Mouse (Mus musculus) neural tube, embryonic 13.5 days (tissue): ENCODE measurements around the gene Med6. TPM values are rescaled to one million over a fixed set of nuclear protein-coding genes. Genes with fewer than 3 reads are reported as not detected.

ENCODE experiments used
- ATAC-seq: fragments of 200-750 bp; cut with Nextera tagmentation; 2 replicates; pipeline ENCODE4 v1.8.0; 2017; ENCODE audit warnings: low read depth, mild to moderate bottlenecking, moderate TSS enrichment, moderate library complexity
- H3K27ac ChIP-seq: fragments of 300-500 bp; sonication (generic); replicated peaks from 2 replicates; pipeline ENCODE4 v1.5.1; 2015; ENCODE audit warnings: moderate library complexity, mild to moderate bottlenecking, inconsistent platforms
- H3K27me3 ChIP-seq: fragments of 300-500 bp; sonication (generic); 2 replicates; pipeline ENCODE4 v1.6.1; 2015; ENCODE audit warnings: mild to moderate bottlenecking, inconsistent platforms
- H3K36me3 ChIP-seq: fragments of 300-500 bp; sonication (generic); 2 replicates; pipeline ENCODE4 v1.6.1; 2015; ENCODE audit warnings: mild to moderate bottlenecking, inconsistent platforms
- H3K4me1 ChIP-seq: fragments of 300-500 bp; sonication (generic); replicated peaks from 2 replicates; pipeline ENCODE4 v1.6.1; 2015; ENCODE audit warnings: inconsistent platforms
- H3K4me2 ChIP-seq: fragments of 300-500 bp; sonication (generic); 2 replicates; pipeline ENCODE4 v1.6.1; 2015; ENCODE audit warnings: inconsistent platforms, mild to moderate bottlenecking, moderate library complexity
- H3K4me3 ChIP-seq: fragments of 300-500 bp; sonication (generic); 2 replicates; pipeline ENCODE4 v1.5.1; 2015; ENCODE audit warnings: mild to moderate bottlenecking, inconsistent platforms
- H3K9ac ChIP-seq: fragments of 300-500 bp; sonication (generic); 2 replicates; pipeline ENCODE4 v1.6.1; 2015; ENCODE audit warnings: moderate library complexity, mild to moderate bottlenecking, inconsistent platforms
- H3K9me3 ChIP-seq: fragments of 300-500 bp; sonication (generic); 2 replicates; pipeline ENCODE4 v1.6.1; 2016; ENCODE audit warnings: inconsistent platforms
- WGBS: fragments of 180-500 bp; shearing (Covaris S2); methylation state at CpG from one replicate; pipeline ENCODE4 v1.1.7; 2015; 5-methylcytosine and 5-hydroxymethylcytosine counted together
- polyA plus RNA-seq: library from polyadenylated mRNA; unstranded; fragments of >200 nt; fragmentation: Nextera tagmentation; extraction: Ambion mirVana; gene quantifications from 2 replicates; pipeline ENCODE4 v1.2.1, GENCODE M21; 2015

Gene Med6
- polyA plus RNA-seq, 1 experiment from 2014 or later, result 59.3 TPM

- H3K27ac ChIP-seq, result no peak overlapping the region
- H3K4me2 ChIP-seq, result no peak overlapping the region
- WGBS, result 73% methylated on average over 4 of the region's 4 CpGs
- H3K4me3 ChIP-seq, result no peak overlapping the region
- ATAC-seq, result no peak
- no peaks in the 10 kb centered on the region for H3K9me3 ChIP-seq
- no peaks in the 10 kb centered on the region for H3K4me1 ChIP-seq
- H3K27me3 ChIP-seq, result 0 out of 2 replicates have a peak, but pooled peaks cover 3% of the 10 kb centered on the region
- no peak overlapping the region for H3K9ac ChIP-seq
- H3K36me3 ChIP-seq, result no peaks in the 10 kb centered on the region
Observed at GRCm38 (mm10) chr12:81623377-81623776, 28.6 kb upstream of the Med6 start.

- Histone ChIP-seq H3K27me3 (no peaks in the 10 kb centered on the region), H3K4me1 (no peaks in the 10 kb centered on the region), H3K9ac (no peak overlapping the region), H3K27ac (no peak overlapping the region), H3K36me3 (no peaks in the 10 kb centered on the region), H3K4me2 (no peak overlapping the region), H3K4me3 (no peak overlapping the region), H3K9me3 (no peaks in the 10 kb centered on the region)
- WGBS, result 25% methylated on average over 5 of the region's 5 CpGs
- ATAC-seq, result no peak
Observed at GRCm38 (mm10) chr12:81619302-81619701, 24.5 kb upstream of the Med6 start.

- WGBS, result 62% methylated on average over 7 of the region's 7 CpGs
- H3K4me1 ChIP-seq, result no peaks in the 10 kb centered on the region
- no peak overlapping the region for H3K4me2 ChIP-seq
- H3K9ac ChIP-seq, result no peak overlapping the region
- no peak overlapping the region for H3K27ac ChIP-seq
- no peaks in the 10 kb centered on the region for H3K9me3 ChIP-seq
- H3K36me3 ChIP-seq, result no peaks in the 10 kb centered on the region
- no peaks in the 10 kb centered on the region for H3K27me3 ChIP-seq
- no peak for ATAC-seq
- H3K4me3 ChIP-seq, result no peak overlapping the region
Observed at GRCm38 (mm10) chr12:81616980-81617379, 22.2 kb upstream of the Med6 start.

DNA sequence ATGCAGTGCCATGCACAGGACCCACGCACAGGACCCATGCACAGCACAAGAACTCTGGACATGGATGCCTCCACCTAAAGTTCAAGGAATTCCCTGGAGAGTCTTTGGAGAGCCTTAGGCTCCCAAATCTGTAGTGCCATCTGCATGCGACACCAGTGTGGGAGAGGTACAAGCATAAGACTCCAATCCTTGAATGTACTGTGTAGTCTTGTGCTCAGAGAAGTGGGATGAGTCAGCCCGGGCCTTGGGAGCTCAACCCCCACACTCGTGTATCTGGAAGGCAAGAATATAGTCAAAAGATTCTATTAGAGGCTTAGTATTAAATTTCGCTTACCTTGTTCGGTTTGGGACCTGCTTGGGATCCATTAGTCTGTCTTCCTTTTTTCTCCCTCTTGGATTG is 21.0 kb upstream of the Med6 start:
- Histone ChIP-seq H3K9me3 (no peaks in the 10 kb centered on the region), H3K27ac (no peak overlapping the region), H3K36me3 (no peaks in the 10 kb centered on the region), H3K4me2 (no peak overlapping the region), H3K27me3 (no peaks in the 10 kb centered on the region), H3K9ac (no peak overlapping the region), H3K4me1 (no peaks in the 10 kb centered on the region), H3K4me3 (no peak overlapping the region)
- ATAC-seq, result no peak
- WGBS, result 90% methylated on average over 6 of the region's 6 CpGs

- no peak overlapping the region for H3K9ac ChIP-seq
- H3K27ac ChIP-seq, result no peak overlapping the region
- H3K4me3 ChIP-seq, result no peak overlapping the region
- H3K27me3 ChIP-seq, result no peaks in the 10 kb centered on the region
- H3K4me1 ChIP-seq, result peaks cover 9% of the 10 kb centered on the region
- no peak for ATAC-seq
- H3K9me3 ChIP-seq, result no peaks in the 10 kb centered on the region
- H3K36me3 ChIP-seq, result no peaks in the 10 kb centered on the region
- H3K4me2 ChIP-seq, result no peak overlapping the region
Observed at GRCm38 (mm10) chr12:81609445-81609844, 14.6 kb upstream of the Med6 start.

DNA sequence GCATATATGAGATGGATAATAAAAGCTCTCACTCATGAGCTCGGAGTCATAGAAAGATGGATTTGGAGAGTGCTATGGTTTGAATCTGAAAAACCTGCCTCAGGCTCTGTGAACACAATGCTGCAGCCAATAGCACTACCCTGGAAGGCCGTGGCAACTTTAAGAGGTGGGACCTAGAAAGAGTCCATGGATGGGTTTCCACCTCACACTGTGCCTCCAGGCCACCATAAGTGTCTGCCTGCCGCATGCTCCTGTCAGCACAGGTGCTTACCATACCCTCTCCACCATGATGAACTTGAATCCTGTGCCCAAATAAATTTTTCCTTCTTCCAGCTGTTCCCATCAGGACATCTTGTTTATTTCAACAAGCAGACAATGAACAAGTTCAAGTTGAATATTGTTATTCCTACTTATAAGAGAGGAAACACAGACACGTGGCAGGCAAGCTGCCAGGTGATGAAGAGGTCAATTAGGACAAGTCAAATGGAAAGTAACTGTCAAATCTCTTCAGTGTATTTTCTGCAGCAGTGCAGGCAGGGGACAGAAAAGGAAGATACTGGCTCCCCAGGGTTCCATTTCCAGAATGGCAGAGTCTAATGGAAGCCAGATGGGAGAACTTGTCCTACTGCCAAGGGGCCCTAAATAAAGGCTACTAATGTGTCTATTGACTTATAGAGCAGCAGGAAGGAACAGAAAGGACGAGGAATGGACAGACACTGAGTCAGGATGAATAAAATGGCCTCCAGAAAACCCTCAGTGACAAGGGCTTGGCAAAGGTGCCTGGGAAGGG is 10.4 kb upstream of the Med6 start:
- H3K27me3 ChIP-seq, result peaks cover 2% of the 10 kb centered on the region; the same call in 1 of the 2 replicates
- peak; percentile 75; the same call in 1 of the 2 replicates for ATAC-seq
- H3K9me3 ChIP-seq, result no peaks in the 10 kb centered on the region
- H3K4me2 ChIP-seq, result no peak overlapping the region
- no peak overlapping the region for H3K9ac ChIP-seq
- H3K4me1 ChIP-seq, result peaks cover 9% of the 10 kb centered on the region
- H3K36me3 ChIP-seq, result no peaks in the 10 kb centered on the region
- WGBS, result 46% methylated on average over 5 of the region's 5 CpGs
- H3K4me3 ChIP-seq, result no peak overlapping the region
- H3K27ac ChIP-seq, result peak overlapping the region; percentile 50

DNA sequence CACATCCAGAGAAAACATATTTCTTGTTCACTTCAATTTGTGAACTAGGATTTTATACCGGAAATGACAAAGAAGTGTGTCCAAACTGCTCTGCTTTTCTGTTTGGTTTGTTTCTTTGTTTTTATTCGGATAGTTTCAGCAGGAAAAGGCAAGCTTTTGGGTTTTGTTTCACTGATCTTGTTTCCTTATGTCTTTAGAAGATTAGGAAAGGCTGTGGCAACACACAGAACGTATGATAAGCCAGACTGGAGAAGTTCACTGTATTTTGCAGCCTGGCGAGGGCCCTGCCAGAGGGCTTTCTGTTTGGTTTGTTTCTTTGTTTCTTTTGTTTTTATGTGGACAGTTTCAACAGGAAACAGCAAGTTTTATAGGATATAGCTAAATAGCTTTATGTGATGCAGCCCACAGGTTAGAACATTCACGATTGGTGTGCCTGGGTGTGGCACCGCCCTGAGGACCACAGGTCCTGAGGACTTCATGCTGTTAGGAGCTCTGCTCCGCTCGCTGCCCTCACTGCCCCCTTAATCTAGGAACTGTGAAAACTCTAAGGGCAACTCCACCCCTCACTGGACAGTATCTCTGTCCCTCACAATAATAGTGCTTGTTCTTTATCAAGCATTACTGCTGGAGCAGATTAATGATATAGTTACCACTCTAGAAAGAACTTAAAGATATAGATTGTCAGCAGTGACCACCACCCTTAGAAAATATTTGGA is 1.9 kb upstream of the Med6 start:
- H3K27ac ChIP-seq, result no peak overlapping the region
- ATAC-seq, result no peak
- H3K4me1 ChIP-seq, result peaks cover 9% of the 10 kb centered on the region
- H3K27me3 ChIP-seq, result peaks cover 2% of the 10 kb centered on the region; the same call in 1 of the 2 replicates
- H3K9me3 ChIP-seq, result no peaks in the 10 kb centered on the region
- H3K4me3 ChIP-seq, result no peak overlapping the region
- no peak overlapping the region for H3K4me2 ChIP-seq
- H3K36me3 ChIP-seq, result no peaks in the 10 kb centered on the region
- 82% methylated on average over 8 of the region's 8 CpGs for WGBS
- H3K9ac ChIP-seq, result no peak overlapping the region

- H3K9ac ChIP-seq, result no peak within 1 kb of the TSS
- H3K9me3 ChIP-seq, result no peaks in the 10 kb centered on the region
- H3K27me3 ChIP-seq, result no peaks in the 10 kb centered on the region
- 95% methylated on average over 1 of the region's 1 CpGs for WGBS
- H3K4me3 ChIP-seq, result no peak within 1 kb of the TSS
- no peaks in the 10 kb centered on the region for H3K4me1 ChIP-seq
- no peak for ATAC-seq
- no peak within 1 kb of the TSS for H3K27ac ChIP-seq
- no peak within 1 kb of the TSS for H3K4me2 ChIP-seq
- H3K36me3 ChIP-seq, result peaks cover 23% of the 10 kb centered on the region
Observed at GRCm38 (mm10) chr12:81568374-81568773, 26.4 kb downstream of the Med6 start, which contains the start of gene Adam21. Adam21 (minus strand) TSS chr12:81568474.

GRCm38 (mm10) chr12:81567931-81568330 is 26.9 kb downstream of the Med6 start:
- 88% methylated on average over 5 of the region's 5 CpGs for WGBS
- H3K27ac ChIP-seq, result no peak overlapping the region
- no peak for ATAC-seq

DNA sequence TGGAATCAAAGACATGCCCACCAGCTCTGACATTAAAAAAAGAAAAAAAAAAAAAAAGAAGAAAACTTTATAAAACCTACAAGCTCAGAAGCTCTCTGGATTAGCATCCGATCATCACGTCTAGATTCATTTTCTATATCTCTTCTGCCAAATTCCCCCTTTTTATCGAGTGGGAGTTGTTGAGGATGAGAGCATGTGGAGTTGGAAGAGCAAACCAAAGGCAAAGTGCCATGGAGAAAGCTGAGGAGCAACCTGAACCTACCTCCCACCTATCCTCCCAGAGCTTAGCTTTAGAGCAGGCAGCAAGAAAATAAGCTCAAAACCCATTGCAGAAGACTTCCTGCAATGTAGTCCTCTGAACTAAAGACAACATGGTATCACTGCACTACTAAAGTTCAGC is 30.6 kb downstream of the Med6 start:
- H3K4me3 ChIP-seq, result no peak overlapping the region
- H3K27ac ChIP-seq, result no peak overlapping the region
- WGBS, result 98% methylated on average over 3 of the region's 3 CpGs
- no peak overlapping the region for H3K9ac ChIP-seq
- H3K4me1 ChIP-seq, result no peaks in the 10 kb centered on the region
- no peaks in the 10 kb centered on the region for H3K9me3 ChIP-seq
- 0 out of 2 replicates have a peak, but pooled peaks cover 3% of the 10 kb centered on the region for H3K36me3 ChIP-seq
- H3K27me3 ChIP-seq, result no peaks in the 10 kb centered on the region
- no peak overlapping the region for H3K4me2 ChIP-seq
- ATAC-seq, result no peak

More at GRCm38 (mm10) chr12:81567931-81568330, 26.9 kb downstream of the Med6 start:
- H3K4me3 ChIP-seq, result no peak overlapping the region
- H3K9ac ChIP-seq, result no peak overlapping the region
- no peaks in the 10 kb centered on the region for H3K4me1 ChIP-seq
- no peak overlapping the region for H3K4me2 ChIP-seq
- H3K36me3 ChIP-seq, result peaks cover 19% of the 10 kb centered on the region
- no peaks in the 10 kb centered on the region for H3K9me3 ChIP-seq
- no peaks in the 10 kb centered on the region for H3K27me3 ChIP-seq

DNA sequence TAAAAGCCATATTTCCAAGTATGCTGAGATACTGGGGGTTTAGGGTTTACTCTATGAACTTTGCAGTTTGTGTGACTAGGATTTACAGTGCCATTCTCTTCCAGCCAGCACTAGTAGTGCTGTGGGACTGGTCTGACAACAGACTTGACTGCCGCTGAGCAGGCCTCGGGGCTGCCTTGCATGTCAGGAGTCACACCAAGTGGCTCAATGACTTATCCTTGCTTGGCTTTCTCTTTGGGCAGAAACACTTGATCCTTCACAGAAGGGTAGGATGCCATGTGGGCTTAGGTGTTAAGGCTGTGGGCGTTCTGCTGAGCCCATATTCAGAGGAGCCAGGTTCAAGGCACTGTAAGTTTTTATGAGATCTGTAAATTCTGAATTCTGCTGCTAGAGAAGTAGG is 45.5 kb downstream of the Med6 start:
- 84% methylated on average over 3 of the region's 3 CpGs for WGBS
- no peak overlapping the region for H3K9ac ChIP-seq
- no peak for ATAC-seq

GRCm38 (mm10) chr12:81547163-81547562 is 47.6 kb downstream of the Med6 start:
- no peak for ATAC-seq
- no peaks in the 10 kb centered on the region for H3K36me3 ChIP-seq
- no peaks in the 10 kb centered on the region for H3K27me3 ChIP-seq
- no peak overlapping the region for H3K4me2 ChIP-seq
- H3K9me3 ChIP-seq, result no peaks in the 10 kb centered on the region
- no peaks in the 10 kb centered on the region for H3K4me1 ChIP-seq
- WGBS, result 74% methylated on average over 4 of the region's 4 CpGs
- H3K9ac ChIP-seq, result no peak overlapping the region
- no peak overlapping the region for H3K4me3 ChIP-seq
- no peak overlapping the region for H3K27ac ChIP-seq

More for the DNA sequence above, 45.5 kb downstream of the Med6 start:
- Histone ChIP-seq H3K9me3 (no peaks in the 10 kb centered on the region), H3K4me2 (no peak overlapping the region), H3K27ac (no peak overlapping the region), H3K27me3 (no peaks in the 10 kb centered on the region), H3K4me1 (no peaks in the 10 kb centered on the region), H3K36me3 (no peaks in the 10 kb centered on the region), H3K4me3 (no peak overlapping the region)
